Mouse (Mus musculus): ENCODE data around the gene March4.

- no peak for TF ChIP-seq FLI1 (IDR thresholded peaks at IDR 0.05; ENCODE audit: low read length)
- TF ChIP-seq GATA1 (IDR thresholded peaks at IDR 0.05; ENCODE audit: borderline replicate concordance, low read length) = no peak
Measured at GRCm38 (mm10) chr1:72567056-72567455, 30.3 kb upstream of the March4 start.
